Mouse (Mus musculus) ES-Bruce4 (cell line): ENCODE measurements at regions not wholly inside any gene's neighbourhood (a gene's known extent, or its start where the extent isn't known, plus 50 kb on each side); places are given as distances from the start of the nearest gene placed in this dataset.

ENCODE experiments used
- H3K27ac ChIP-seq: 2 replicates; pipeline ENCODE4 v1.5.1; 2012; ENCODE audit warnings: low read length, inconsistent platforms; ENCODE audit not compliant: insufficient read depth
- H3K27me3 ChIP-seq: 2 replicates; pipeline ENCODE4 v1.6.1; 2012; ENCODE audit warnings: mild to moderate bottlenecking, low read length, inconsistent platforms; ENCODE audit not compliant: control insufficient read depth, poor library complexity, insufficient read depth, severe bottlenecking
- H3K36me3 ChIP-seq: 2 replicates; pipeline ENCODE4 v1.6.1; 2012; ENCODE audit warnings: inconsistent platforms, mild to moderate bottlenecking, low read length, moderate library complexity; ENCODE audit not compliant: control insufficient read depth, poor library complexity, insufficient read depth, severe bottlenecking
- H3K4me1 ChIP-seq: one replicate; pipeline ENCODE4 v1.8.1; 2011; ENCODE audit warnings: low read length; ENCODE audit not compliant: control insufficient read depth, insufficient read depth
- H3K4me3 ChIP-seq: 2 replicates; pipeline ENCODE4 v1.5.1; 2011; ENCODE audit warnings: low read depth, mild to moderate bottlenecking, low read length
- H3K9ac ChIP-seq: 2 replicates; pipeline ENCODE4 v1.6.1; 2012; ENCODE audit warnings: low read depth, mild to moderate bottlenecking, inconsistent platforms; ENCODE audit not compliant: poor library complexity, severe bottlenecking
- H3K9me3 ChIP-seq: replicated peaks from 2 replicates; pipeline ENCODE4 v1.6.1; 2012; ENCODE audit warnings: mild to moderate bottlenecking, low read length, inconsistent platforms; ENCODE audit not compliant: control insufficient read depth, poor library complexity, insufficient read depth, severe bottlenecking
- CTCF ChIP-seq: IDR thresholded peaks from one replicate; pipeline ENCODE4 v1.8.1; 2011; ENCODE audit warnings: low read depth, low read length
- EP300 ChIP-seq: IDR thresholded peaks from 2 replicates; pipeline ENCODE4 v1.6.1; 2011; ENCODE audit warnings: low read depth, low read length; ENCODE audit not compliant: insufficient read depth
- POLR2A ChIP-seq: IDR thresholded peaks from one replicate; pipeline ENCODE4 v1.8.1; 2011; ENCODE audit warnings: low read length; ENCODE audit not compliant: insufficient read depth

DNA sequence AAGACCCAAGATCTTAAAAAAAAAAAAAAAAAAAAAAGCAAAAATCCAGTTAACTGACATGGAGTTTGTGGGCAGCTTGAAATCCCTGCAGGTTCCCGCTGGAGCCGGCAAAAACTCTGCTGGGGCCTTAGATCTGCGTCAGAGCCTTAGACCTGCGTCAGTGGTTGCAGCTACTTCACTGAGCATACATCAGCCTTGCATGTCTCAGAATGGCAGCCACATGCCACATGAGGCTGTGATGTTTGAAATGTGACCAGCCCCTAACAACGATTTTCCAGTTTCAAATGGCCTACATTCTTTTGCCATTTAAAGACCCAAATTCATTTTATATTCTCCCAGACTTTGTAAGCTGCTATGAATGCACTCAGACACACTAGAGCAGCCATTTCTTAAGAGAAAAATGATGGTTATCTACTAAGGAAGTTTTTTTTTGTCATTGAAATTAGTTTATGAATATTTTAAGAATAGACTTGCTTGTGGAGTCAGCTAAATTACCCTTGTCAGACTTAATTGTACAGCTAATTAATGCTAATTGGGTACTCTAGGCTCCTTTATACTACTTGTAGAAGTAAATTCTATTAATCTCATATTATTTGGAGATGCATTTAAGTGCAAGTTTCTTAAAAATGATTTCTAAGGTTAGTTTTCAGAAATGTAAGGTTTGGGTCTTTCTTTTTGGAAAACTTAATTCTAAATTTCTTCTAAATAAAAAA lies 70.8 kb downstream of the Toporsl start:
- no peaks in the 10 kb centered on the region for H3K36me3 ChIP-seq
- H3K9me3 ChIP-seq, result no peaks in the 10 kb centered on the region

DNA sequence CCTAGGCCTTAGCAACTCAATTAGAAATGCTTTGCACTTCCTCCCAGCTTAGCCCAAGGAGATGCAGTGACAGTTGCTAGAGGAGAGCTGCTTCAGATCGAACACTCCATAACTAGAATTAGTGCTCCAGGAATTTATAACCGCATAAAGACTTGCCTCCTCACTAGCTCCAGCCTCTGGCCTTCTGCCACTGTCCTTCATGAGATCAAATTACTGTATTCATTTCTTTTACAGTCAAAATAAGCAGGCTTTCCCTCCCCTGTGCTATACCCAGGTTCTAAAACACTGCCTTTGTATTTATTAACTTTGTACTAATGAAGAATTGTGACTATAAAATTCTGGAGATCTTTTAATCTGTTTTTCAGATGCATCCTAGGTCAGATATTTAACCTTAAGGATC lies 104.8 kb upstream of the Olfr275 start:
- Histone ChIP-seq H3K4me3 (no peak overlapping the region), H3K27me3 (no peaks in the 10 kb centered on the region), H3K27ac (no peak overlapping the region), H3K36me3 (no peaks in the 10 kb centered on the region), H3K9ac (no peak overlapping the region), H3K4me1 (no peaks in the 10 kb centered on the region), H3K9me3 (no peaks in the 10 kb centered on the region)
- TF ChIP-seq CTCF, result no peak
- TF ChIP-seq POLR2A, result no peak
- TF ChIP-seq EP300, result no peak

More for the DNA sequence above, 70.8 kb downstream of the Toporsl start:
- Histone ChIP-seq H3K27ac (no peak overlapping the region), H3K9ac (no peak overlapping the region), H3K27me3 (no peaks in the 10 kb centered on the region), H3K4me1 (no peaks in the 10 kb centered on the region), H3K4me3 (no peak overlapping the region)
- TF ChIP-seq POLR2A (no peak), EP300 (no peak), CTCF (no peak)

DNA sequence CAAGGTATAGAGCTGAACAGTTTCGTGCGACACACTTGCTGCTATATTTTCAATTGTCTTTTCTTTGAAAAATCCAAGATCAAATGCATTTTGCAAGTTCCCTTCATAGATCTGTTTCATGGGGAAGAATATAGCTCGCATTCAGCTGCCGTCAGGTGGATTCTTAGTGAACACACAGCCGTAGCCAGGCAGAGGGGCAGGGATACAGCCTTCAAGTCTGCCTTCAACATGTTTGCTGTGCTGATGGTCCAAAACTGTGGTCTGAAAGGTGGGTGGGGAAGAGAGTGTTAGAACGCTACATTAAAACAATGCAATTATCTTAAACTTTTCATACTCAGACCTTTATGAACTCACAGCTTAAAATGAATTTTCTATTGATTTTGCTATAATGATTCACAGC lies 88.2 kb upstream of the Olfr275 start:
- TF ChIP-seq EP300 (no peak), POLR2A (no peak), CTCF (no peak)
- H3K4me1 ChIP-seq, result no peaks in the 10 kb centered on the region
- no peaks in the 10 kb centered on the region for H3K36me3 ChIP-seq
- H3K9me3 ChIP-seq, result no peaks in the 10 kb centered on the region
- H3K27ac ChIP-seq, result no peak overlapping the region
- H3K27me3 ChIP-seq, result no peaks in the 10 kb centered on the region
- no peak overlapping the region for H3K4me3 ChIP-seq
- no peak overlapping the region for H3K9ac ChIP-seq

DNA sequence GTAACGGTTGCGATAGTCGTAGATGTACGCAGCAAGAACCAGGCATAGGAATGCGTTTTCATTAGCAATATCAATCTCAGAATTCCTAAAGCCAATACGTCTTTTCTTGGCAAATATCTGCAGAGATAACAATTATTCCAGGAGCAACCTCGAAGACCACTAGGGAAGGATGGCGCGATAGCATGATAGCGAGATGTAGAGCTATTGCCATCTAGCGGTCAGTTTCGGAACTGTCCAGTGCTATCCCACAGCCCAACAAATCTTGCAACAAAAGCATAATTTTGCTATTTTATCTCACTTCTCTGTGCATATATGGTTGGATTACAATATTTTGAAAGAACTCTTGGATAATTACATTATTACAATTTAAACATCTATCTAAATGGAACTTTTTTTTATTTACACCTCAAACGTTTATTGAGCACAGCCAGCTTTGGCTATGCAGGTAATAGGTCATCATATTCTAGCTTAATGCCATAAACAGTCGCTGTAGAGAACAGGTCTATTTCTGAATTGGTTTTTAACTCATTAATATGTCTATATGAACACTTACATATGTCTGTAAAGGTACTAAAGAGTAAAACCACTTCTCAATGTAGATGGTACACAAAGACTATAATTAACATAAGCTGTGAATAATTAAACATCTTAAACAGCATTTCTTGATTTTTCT lies 87.6 kb upstream of the Olfr275 start:
- Histone ChIP-seq H3K36me3 (no peaks in the 10 kb centered on the region), H3K4me3 (no peak overlapping the region), H3K9me3 (no peaks in the 10 kb centered on the region), H3K27ac (no peak overlapping the region), H3K27me3 (no peaks in the 10 kb centered on the region), H3K4me1 (no peaks in the 10 kb centered on the region), H3K9ac (no peak overlapping the region)
- TF ChIP-seq EP300 (no peak), CTCF (peak; percentile 70), POLR2A (no peak)

DNA sequence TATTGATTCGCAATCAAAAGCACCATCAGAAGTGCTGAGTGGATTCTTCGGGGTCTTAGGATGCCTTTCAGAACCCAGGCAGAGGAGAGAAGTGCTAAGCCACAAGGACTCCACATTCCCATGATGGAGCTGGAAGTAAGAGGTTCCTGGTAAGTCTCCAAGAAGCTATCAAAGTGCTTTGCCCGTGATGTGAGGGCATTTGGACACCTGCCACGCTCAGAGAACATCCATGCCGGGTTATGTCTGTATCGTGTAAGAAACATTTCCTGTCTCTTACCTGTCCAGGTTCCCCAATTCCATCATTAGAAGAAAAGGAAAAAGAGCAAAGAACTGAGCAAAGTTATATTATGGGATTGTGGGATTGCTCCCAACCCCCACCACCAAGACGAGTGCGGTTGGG lies 81.3 kb upstream of the Olfr275 start:
- no peak overlapping the region for H3K4me3 ChIP-seq
- H3K27me3 ChIP-seq, result no peaks in the 10 kb centered on the region
- H3K36me3 ChIP-seq, result no peaks in the 10 kb centered on the region
- H3K9ac ChIP-seq, result no peak overlapping the region
- no peaks in the 10 kb centered on the region for H3K4me1 ChIP-seq
- TF ChIP-seq EP300 (no peak), POLR2A (no peak), CTCF (no peak)
- no peaks in the 10 kb centered on the region for H3K9me3 ChIP-seq
- H3K27ac ChIP-seq, result no peak overlapping the region
